Mouse (Mus musculus): ENCODE results near the gene Ovca2.
A peak's percentile ranks its signal among the peaks of the same experiment; 100 is the strongest.

The Ovca2 gene

DNA sequence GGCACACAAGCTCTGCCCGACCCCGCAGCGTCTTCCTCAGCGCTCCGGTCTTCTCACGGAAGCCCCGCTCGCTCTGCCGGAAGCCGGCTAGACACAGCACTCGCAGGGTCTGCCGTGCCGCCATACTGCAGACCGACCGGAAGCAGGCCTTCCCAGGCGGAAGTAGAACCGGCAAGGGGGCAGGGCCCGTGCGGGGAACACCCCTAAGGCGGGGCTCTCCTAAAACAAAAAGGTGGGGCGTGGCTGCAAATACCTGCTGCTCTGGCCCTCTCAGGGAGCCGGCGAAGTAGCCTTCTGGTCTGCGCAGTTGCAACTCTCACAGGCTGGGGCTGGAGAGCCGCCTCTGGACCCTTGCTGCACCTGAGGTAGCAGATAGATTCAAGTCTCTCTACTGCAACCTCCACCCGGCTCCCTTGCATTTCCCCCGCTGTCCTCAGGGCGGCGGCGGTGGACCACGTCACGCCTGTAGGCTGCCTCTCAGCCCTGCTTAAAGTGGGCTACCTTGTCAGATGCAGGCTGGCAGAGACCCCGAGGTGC lies at the start of gene Ovca2:
TSS of gene Ovca2 (minus strand) at position 164 of the 537 bp plus-strand sequence.
- DNase-seq: peak; percentile 89 to 94

DNA sequence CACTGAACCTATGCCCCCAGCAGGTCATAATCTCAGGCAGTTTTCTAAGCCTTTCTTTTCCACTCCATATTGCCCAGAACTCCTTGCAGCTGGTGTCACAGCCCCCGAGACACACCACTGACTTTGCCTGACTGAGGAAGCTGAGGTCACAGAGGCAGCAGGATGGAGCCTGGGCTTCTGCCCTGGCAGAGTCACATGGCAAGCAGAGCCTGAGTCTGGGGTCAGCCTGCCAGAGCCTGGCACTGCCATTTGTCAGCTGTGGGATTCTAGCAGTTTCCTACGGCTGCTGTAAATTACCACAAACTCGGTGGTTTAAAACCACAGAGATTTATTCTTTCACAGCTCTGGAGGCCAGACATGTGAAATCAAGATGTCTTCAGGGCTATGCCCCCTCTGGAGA lies 49.0 kb upstream of the Ovca2 start:
- DNase-seq: peak in 1 of 2 experiments; percentile 17

DNA sequence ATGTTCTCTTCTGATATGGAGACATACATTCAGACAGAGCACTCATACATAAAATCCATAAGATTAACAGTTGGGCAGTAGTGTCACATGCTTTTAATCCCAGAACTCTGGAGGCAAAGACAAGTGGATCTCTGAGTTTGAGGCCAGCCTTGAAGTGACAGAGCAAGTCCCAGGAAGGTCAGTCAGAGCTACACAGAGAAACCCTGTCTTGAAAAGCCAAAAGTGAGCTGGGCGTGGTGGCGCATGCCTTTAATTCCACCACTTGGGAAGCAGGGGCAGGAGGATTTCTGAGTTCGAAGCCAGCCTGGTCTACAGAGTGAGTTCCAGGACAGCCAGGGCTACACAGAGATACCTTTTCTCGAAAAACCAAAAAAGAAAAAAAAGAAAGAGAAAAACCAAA lies 46.2 kb upstream of the Ovca2 start:
- no peak for DNase-seq

DNA sequence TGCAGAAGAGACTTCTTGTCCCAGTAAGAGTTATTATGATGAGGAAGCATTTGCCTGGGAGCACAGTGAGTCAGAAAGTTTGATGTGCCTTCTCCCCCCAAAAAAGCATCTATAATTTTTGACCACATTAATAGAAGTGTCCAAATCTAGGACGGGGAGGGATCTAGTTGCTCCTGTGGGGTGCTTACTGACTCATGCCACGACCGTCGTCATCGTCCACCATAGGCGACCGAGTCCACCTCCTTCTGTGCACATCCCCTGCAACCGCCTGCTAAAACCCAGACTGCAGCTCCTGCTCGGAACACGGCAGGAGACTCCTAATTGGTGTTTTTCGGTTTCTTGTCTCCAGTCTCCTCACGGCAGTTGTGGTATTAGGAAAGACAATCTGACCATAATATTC lies 45.4 kb upstream of the Ovca2 start:
- no peak for DNase-seq

DNA sequence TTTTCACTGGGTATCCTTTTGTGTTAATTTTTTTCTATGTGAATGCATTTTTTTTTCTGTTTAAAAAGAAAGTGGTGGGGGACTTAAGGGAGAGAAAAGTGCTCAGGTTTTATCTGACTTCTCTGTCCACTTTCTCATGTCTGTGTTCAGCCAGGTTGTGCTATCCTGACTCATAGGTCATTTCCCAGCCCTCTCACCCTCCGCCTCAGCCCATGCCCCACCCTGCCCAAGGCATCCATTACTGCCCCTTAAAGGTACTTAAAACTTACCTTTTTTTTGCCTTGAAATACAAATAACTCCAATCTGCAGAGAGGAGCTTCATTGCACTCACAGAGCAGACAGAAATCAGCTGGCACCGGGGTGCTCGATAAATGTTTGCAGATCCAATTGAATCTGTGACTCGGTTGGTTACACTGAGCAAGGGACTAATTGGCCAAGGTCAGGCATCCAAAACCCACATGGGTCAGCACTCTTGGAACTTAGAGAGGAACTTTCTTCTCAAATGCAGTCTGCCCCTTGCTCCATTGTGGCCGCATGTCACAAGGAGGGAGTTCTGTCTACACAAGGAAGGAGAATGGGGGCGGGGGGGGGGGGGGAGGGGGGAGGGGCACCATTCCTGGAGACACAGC lies 42.0 kb upstream of the Ovca2 start:
- no peak for DNase-seq

DNA sequence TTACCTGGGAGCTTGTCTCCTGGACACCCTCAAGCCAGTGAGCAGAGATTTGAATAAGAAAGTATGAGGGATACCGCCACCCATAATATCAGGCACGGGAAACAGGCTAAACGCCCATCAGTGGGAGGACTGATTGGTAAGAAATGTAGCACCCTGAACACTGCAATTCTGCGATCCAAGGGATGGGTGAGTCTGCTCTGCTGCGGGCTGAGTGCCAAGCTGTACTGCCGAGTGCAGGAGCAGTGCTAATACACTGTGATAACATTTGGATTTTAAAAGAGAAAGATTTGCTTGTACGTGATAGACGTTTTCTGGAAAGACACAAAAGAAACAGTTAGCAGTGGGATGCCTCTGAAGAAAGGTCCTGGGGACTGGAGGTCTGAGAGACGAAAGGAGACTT lies 41.5 kb upstream of the Ovca2 start:
- peak in 1 of 2 experiments; percentile 58 for DNase-seq

DNA sequence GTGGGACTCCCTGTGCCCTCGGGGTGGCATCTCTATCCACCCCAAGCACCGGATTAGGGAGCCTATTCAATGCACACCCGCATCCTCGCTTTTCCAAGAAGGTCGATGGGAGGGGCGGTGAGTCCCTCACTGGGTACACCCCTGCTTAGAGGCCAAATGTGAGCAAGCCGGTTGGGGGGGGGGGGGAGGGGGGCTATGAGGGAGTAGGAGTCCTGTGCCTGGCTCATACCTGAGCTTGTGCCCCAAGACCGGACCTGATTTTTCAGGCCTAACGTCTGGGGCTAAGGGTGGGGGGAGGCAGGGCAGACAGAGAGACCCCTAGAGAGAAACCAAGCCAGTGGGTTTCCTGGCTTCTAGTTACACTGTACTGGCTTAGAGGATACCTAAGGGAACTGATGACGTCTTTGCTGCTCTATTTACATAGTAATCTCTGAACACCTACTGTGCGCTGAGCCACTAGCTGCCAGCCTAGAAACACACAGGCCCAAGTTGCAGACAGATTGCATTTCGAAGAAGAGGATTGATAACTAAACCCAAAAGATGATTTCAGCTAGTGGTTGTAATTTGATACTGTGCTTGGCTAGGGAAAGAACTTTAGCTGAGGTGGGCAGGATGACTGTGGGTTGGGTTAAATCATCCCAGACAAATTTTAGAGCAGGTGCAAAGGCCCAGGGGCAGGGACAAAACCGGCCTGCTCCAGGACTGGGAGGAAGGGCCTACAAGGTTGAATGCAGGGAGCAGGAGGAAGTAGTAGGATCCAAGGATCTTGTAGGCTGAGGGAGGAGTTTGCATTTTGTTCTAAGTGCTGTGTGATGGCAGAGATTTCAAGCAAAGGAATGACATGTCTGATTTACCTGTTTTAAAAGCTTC lies 35.7 kb upstream of the Ovca2 start:
- peak; percentile 36 to 60 for DNase-seq

DNA sequence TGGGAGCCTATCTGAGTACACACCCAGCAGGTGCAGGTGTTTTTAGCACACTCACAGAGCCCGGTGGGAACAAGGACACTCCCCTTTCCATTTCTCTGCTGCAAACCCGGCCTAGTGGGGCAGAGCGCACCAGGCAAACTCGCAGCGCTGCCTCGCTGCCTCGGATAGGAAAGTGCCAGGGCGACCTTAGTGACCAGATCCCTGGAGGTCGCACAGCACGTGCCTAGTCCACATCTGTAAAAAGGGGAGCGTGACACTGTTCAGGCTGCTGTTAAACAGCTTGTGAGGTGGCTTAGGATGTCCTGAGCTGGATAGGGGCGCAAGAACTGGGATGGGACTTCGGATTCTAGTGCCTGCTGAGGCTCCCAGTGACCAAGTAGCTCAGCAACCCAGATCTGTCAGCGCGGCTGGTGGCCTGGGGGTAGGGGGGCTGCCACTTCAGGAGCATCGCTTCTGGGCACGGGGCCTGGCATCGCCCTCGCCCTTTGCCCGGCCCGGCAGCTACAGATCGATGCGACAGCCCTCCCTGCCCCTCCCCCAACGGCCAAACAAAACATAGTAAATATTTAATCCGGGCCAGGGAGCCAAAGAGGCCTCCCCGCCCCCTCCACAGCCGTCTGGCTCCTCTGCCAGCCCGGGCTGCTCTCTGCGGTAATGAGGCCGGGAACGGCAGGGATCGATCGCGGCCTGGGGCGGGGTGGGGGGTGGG lies 34.9 kb upstream of the Ovca2 start:
- peak; percentile 96 for DNase-seq

DNA sequence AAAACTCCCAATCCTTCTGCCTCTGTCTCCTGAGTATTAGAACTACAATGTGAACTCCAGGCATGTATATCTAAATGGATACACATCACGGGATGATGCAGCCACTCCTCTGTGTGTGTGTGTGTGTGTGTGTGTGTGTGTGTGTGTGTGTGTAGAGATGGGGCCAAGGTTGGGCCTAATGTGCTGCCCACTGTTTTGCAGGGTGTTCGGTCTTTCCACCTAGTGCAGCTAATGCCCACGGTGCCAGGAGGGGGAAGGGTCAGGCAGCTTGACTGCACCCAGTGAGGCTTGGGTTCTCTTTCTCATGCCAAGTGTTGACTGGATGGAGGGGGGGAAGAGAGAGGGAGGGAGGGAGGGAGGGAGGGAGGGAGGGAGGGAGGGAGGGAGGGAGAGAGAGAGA lies 34.2 kb upstream of the Ovca2 start:
- DNase-seq: peak; percentile 70 to 89

DNA sequence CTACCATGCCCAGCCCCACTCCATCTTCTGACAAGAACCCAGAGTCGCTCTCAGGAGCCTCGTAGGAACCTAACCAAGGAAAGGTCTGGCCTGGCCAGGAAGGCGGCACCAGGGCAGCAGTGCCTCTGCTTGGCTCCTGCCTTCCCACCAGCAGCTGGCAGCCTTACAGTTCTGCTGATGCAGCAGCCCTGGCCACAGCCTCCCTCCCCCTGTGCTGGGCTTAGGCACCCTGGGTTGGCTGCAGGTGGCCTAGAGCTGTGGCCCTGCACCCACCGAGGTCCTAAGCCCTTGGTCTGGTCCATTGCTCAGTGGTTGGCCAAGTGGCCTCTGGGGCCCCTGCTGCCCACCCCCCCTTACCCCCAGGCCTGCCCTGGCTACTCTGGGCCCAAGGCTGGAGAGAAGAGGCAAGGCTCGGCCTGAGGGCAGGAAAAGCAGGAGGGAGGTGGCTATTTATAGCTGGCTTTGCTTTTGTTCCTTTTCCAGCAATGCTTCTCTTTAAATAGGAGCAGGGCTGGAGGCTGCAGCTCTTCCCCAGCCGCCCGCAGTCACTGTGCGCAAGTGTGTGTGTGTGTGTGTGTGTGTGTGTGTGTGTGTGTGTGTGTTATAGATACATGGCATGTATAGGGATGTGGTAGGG lies 33.5 kb upstream of the Ovca2 start:
- DNase-seq: peak; percentile 69 to 91

DNA sequence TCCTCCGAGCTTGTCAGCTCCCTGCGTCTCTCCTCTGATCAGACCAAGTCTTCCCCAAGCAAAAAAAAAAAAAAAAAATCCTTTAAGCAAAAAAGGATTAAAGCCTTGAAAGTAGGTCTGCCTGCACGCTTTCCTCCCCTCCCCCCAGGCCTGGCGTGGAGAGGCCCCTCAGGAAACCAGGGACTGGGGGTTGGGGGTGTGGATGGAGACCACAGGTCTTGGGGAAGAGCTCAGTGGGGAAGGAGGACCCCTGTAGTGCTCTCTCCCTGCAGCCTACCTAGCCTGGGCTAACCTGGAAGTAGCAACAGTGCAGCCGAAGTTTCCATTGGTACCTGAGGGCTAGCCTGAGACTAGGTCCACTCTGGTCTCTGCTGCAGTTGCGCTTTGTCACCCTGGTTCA lies 32.1 kb upstream of the Ovca2 start:
- peak in 1 of 2 experiments; percentile 30 for DNase-seq

DNA sequence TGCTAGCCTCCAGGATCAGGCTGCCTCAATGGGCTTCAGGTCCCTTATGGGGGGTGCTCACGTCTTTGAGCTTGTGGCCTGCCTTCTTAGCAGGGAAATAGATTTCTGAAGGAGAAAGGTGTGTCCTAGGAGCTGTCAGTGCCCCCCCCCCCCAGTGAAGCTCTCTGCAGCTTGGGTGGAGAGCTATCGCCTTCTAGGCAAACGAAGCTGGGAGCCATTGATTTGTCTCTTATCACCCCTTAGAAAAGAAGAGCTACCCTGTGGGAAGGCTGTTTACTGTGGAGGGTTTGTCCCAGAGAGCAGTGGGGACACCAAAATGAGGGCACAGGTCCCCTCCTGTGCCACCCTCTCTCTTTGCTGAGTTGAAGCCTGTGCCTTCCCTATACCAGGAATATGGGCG lies 31.5 kb upstream of the Ovca2 start:
- no peak for DNase-seq

DNA sequence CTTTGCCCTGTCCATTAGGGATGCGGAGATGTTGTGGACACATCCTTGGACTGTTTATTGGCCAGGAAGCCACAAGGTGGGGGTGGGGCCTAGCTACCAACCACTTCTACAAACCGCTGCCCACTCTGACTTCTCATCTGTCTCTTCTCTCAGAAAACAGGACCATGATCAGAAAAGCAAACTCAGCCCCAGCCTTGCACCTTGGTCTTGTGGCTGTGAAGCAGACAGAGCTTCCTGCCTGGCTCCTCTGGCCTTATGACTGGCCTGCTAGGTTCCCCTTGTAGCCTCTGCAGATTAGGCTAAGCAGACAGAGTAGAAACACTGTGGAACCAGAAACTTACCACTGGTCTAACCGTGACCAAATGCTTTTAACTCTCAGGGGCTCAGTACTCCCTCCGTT lies 30.7 kb upstream of the Ovca2 start:
- no peak for DNase-seq

DNA sequence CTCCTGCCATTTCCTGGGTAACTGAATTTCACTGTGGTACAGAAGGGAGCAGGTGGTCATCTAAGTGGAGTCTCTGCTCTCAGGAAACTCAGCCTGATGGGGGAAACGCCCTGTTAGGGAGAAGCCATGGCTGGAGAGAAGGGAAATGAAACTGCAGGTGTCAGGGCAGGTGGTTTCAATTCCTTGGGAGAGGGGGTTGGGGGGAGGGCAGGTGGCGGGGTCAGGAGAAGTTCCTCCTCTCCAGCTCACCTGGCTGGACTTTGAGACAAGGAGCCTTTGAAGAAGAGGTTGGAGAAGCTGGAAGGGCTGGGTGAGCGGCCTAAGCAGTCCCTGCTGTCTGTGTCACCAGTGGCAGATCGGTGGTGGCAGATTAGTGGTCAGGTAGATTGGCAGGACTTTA lies 27.7 kb upstream of the Ovca2 start:
- no peak for DNase-seq

DNA sequence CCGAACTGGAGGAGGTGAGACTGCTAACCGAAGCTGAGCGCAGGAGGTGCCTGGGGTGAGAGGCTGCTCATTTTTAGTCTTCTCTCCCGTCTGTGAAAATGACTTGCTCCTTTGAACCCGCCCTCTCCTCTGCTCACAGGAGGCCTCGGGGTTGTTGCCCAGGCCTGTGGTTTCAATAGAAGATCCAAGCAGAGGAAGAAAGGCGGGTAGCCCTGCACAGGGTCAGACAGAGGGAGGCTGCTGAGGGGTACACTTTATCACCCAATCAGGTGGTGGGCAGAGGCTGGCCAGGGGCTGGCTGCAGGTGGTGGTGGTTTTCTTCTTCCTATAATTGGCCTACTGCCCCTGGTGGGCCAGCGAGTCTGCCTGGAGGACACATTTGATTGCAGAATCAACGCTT lies 25.8 kb upstream of the Ovca2 start:
- DNase-seq: peak in 1 of 2 experiments; percentile 26

DNA sequence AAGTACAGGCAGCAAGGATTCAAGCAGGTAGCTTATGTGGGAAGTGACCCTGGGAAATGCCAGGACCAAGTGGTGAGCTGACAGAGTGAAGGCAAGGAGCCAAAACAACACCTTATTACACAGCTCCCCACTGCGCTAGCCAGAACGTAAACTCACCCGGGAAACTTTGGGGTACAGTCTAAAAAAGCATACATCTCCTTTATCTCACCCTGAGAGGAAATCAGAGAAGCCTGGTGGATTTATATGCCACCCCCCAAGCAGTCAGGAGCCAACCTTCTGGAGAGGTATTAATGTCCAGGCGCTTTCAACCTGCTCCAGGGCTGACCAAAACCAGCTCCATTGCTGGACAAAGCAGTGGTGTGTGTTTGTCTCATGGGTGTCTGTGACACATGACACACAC lies 25.3 kb upstream of the Ovca2 start:
- DNase-seq: peak in 1 of 2 experiments; percentile 34

DNA sequence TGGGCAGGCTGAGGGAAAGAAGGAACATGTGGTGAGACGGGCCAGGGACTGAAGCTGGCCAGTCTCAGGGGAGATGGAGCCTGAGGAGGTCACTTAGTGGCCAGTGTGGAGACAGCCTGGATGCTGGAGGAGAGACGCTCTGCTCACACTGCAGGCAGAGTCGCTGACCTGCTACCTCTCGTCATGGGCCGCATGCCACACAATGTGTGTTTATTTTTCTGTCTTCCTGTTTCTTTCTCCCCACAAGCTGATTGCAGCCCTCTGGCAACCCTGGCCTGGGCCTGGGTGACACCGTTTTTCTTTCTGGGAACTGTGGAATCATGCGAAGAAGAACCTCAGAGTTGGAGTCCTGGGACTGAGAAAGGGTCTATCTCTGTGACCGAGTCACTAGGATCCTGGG lies 23.1 kb upstream of the Ovca2 start:
- DNase-seq: peak in 1 of 2 experiments; percentile 24

DNA sequence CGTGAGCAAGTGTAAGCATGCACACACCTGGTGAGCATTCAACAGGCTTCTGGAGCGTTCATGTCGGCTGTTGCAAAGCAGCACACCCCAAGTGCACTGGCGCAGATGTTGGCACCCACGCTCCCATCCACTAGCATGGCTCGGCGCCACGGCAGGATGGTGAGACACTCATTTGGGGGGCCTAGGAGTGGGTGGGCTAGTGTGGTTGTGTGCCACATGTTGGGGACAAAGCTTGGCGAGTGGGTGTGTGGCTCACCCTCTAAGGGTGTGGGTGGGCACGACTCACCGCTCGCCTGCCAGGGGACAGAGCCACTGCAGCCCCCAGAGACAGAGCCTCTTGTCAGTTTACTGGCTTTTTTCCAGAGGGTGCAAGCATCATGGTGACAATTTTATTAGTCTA lies 22.3 kb upstream of the Ovca2 start:
- DNase-seq: no peak

DNA sequence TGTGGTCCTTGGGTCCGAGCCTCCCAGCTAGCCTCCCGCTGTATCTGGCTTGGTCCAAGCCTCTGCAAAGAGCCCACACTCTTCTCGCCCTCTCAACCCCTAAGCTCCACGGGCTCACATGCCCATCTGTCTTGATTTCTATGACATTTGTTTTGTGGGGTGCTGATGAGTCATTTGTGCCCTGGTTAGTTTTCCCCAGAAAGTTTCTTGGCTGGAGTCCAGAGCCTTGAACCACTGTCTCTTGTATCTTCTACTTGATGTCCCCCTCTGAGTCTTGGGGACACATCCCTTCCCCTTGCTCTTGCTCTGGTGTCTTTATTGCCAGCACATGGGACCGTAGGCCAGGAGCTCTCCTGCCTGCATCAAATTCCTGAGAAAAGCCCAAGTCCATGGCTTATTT lies 21.3 kb upstream of the Ovca2 start:
- no peak for DNase-seq

DNA sequence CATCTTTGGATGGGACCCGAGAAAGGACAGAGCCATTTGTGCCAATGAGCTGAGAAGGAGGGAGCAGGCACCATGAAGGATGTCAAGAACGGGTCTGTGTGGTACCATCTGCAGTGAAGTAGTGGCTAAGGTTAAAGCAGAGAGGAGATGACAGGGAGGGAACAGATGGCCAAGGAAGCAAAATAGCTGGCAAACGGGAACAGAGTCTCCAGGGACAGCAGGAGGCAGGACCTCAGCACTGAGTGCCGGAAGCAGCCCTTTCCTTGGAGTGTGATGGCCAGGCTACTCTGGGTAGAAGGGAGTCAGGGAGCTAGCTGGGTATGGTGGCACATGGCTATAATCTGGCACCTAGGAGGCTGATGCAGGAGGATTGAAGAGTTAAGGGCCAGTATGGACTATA lies 20.2 kb upstream of the Ovca2 start:
- DNase-seq: no peak

DNA sequence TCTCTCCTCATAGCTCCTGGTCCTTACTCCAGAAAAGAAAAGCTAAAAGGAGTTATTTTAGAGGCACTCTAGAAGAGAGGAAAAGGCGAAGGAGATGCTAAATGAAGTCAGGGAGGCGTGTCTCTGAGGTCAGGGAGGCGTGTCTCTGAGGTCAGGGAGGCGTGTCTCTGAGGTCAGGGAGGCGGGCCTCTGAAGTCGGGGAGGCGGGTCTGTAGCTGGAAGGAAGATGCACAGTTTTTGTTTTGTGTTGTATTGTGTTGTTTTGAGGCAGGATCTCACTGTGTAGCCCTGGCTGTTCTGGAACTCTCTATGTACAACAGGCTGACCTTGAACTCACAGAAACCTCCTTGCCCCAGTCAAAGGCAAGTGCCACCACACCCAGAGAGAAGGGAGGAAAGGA lies 19.3 kb upstream of the Ovca2 start:
- DNase-seq: no peak

DNA sequence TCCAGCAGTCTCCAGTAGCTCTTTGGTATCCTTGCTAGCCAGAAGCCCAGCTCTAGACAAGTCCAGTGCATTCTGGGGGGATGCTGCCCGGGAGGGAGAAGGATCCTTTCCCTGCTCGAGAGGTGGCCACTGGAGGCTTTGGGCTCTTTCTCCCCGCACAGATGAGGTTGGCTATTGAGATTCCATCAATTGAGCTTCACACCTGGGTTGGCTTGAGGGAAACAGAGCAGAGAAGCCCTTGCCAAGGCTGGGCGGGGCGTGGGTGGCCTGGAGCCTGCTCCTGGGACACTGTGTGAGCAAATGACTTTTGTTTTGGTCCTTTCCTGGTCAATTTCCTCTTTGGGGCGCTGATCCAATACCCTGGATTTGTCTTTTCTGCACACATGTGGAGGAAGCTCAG lies 17.5 kb upstream of the Ovca2 start:
- no peak for DNase-seq

All from kidney, postnatal 25 days (tissue).